Mouse (Mus musculus): ENCODE results near the gene Treh. TPM values are rescaled to one million over a fixed set of nuclear protein-coding genes. Genes with fewer than 3 reads are reported as not detected.

Treh gene
- polyA plus RNA-seq (2014; fragmentation: Illumina TruSeq; extraction: RNeasy Lipid Tissue Mini Kit (QIAGEN cat#74804); ENCODE audit: low read depth, low replicate concordance) = 0.37 TPM

GRCm38 (mm10) chr9:44673005-44673404 is at the start of gene Treh:
Gene Treh (plus strand): TSS chr9:44673233.

DNA sequence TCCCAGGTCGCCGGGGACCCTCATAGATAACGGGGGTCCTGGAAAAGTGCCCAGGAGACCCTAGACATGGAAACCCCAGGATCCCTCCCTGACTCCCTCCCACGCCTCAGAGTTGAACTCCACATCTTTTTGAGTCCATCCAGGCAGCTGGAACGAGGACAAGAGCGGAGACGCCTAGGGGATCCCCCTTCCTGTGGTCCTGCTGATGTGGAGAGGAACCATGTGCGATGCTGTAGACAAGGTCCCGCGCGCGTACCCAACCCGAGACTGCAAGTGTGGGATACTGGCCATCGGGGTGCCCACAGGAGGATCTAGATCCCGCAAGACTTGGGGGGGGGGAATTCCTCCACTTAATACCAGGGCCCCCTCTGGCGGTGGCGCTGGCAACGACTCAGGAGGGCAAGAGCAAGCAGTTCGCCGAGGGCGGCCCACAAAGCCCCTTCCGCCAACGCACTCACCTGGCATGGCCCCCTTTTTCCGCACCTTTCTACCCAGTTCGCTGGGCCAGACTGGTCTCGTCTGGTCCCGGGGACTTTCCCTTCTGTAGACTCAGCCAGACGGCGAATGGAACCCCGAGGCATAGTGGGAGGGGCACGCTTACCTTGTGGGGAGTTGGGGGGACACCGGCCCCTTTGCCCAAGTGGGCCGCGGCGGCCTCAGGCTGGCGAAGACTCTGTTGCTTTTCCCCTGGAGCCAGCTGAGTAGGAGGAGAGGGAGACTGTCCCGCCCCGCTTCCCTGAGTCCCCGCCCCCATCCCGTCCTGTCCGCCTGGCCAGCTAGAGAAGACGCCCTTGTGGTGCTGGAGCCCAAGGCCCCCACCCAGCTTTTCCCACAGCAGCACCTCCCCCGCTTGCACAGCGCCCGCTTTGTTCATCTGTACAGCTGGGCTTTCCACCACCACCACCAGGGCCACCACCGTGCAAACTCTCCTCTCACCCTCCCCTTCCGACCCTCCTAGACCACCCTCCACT is 61.8 kb downstream of the Treh start, which contains the start of gene Phldb1:
TSS of gene Phldb1 (minus strand) at position 675 of the 971 bp plus-strand sequence.

Other genes starting within 250 kb of the Treh start
- gene Foxr1, start 232.1 kb upstream of the Treh start, polyA plus RNA-seq (2014; fragmentation: Illumina TruSeq; extraction: RNeasy Lipid Tissue Mini Kit (QIAGEN cat#74804); ENCODE audit: low read depth, low replicate concordance) = not detected
- not detected for gene Upk2, start 218.3 kb upstream of the Treh start, polyA plus RNA-seq (2014; fragmentation: Illumina TruSeq; extraction: RNeasy Lipid Tissue Mini Kit (QIAGEN cat#74804); ENCODE audit: low read depth, low replicate concordance)
- 0.82 TPM for gene Bcl9l, start 190.4 kb upstream of the Treh start, polyA plus RNA-seq (2014; fragmentation: Illumina TruSeq; extraction: RNeasy Lipid Tissue Mini Kit (QIAGEN cat#74804); ENCODE audit: low read depth, low replicate concordance)
- gene Cxcr5, start 111.4 kb upstream of the Treh start, polyA plus RNA-seq (2014; fragmentation: Illumina TruSeq; extraction: RNeasy Lipid Tissue Mini Kit (QIAGEN cat#74804); ENCODE audit: low read depth, low replicate concordance) = 0.24 TPM
- 60.4 TPM for gene Ddx6, start 68.3 kb upstream of the Treh start, polyA plus RNA-seq (2014; fragmentation: Illumina TruSeq; extraction: RNeasy Lipid Tissue Mini Kit (QIAGEN cat#74804); ENCODE audit: low read depth, low replicate concordance)
- gene Phldb1, start 62.0 kb downstream of the Treh start, polyA plus RNA-seq (2014; fragmentation: Illumina TruSeq; extraction: RNeasy Lipid Tissue Mini Kit (QIAGEN cat#74804); ENCODE audit: low read depth, low replicate concordance) = not detected
- 170 TPM for gene Arcn1, start 94.6 kb downstream of the Treh start, polyA plus RNA-seq (2014; fragmentation: Illumina TruSeq; extraction: RNeasy Lipid Tissue Mini Kit (QIAGEN cat#74804); ENCODE audit: low read depth, low replicate concordance)
- gene Ift46, start 94.7 kb downstream of the Treh start, polyA plus RNA-seq (2014; fragmentation: Illumina TruSeq; extraction: RNeasy Lipid Tissue Mini Kit (QIAGEN cat#74804); ENCODE audit: low read depth, low replicate concordance) = 22.3 TPM
- 8.2 TPM for gene Tmem25, start 126.1 kb downstream of the Treh start, polyA plus RNA-seq (2014; fragmentation: Illumina TruSeq; extraction: RNeasy Lipid Tissue Mini Kit (QIAGEN cat#74804); ENCODE audit: low read depth, low replicate concordance)
- 104 TPM for gene Ttc36, start 129.8 kb downstream of the Treh start, polyA plus RNA-seq (2014; fragmentation: Illumina TruSeq; extraction: RNeasy Lipid Tissue Mini Kit (QIAGEN cat#74804); ENCODE audit: low read depth, low replicate concordance)
- 3.3 TPM for gene Kmt2a, start 208.1 kb downstream of the Treh start, polyA plus RNA-seq (2014; fragmentation: Illumina TruSeq; extraction: RNeasy Lipid Tissue Mini Kit (QIAGEN cat#74804); ENCODE audit: low read depth, low replicate concordance)
- 492 TPM for gene Atp5l, start 247.5 kb downstream of the Treh start, polyA plus RNA-seq (2014; fragmentation: Illumina TruSeq; extraction: RNeasy Lipid Tissue Mini Kit (QIAGEN cat#74804); ENCODE audit: low read depth, low replicate concordance)

Data from liver, adult 10 weeks (tissue).